Mouse (Mus musculus) forebrain, embryonic 11.5 days (tissue): Measurements from ENCODE around the gene Cisd1. TPM values are rescaled to one million over a fixed set of nuclear protein-coding genes. Genes with fewer than 3 reads are reported as not detected.
"Not testable (repeated sequence)": the region's sequence is repeated elsewhere in the genome, so short reads cannot be mapped to it uniquely, and the experiment has no call there.

ENCODE experiments used
- ATAC-seq: fragments of 200-750 bp; cut with Nextera tagmentation; replicated peaks from 2 replicates; pipeline ENCODE4 v1.8.0; 2017; ENCODE audit warnings: moderate TSS enrichment; ENCODE audit not compliant: low FRiP score
- DNase-seq: peaks from one replicate; pipeline ENCODE4 v3.0.0-alpha.2; 2017; ENCODE audit warnings: low spot score
- H3K27ac ChIP-seq: fragments of 300-500 bp; sonication (generic); 2 replicates; pipeline ENCODE4 v1.5.1; 2014; ENCODE audit warnings: low read depth, low read length
- H3K27me3 ChIP-seq: fragments of 300-500 bp; sonication (generic); 2 replicates; pipeline ENCODE4 v1.6.1; 2014; ENCODE audit warnings: mild to moderate bottlenecking, low read length, mixed read lengths; ENCODE audit not compliant: control insufficient read depth, insufficient read depth
- H3K36me3 ChIP-seq: fragments of 300-500 bp; sonication (generic); 2 replicates; pipeline ENCODE4 v1.6.1; 2014; ENCODE audit warnings: mild to moderate bottlenecking, low read length, moderate library complexity, mixed read lengths; ENCODE audit not compliant: control insufficient read depth, insufficient read depth
- H3K4me1 ChIP-seq: fragments of 300-500 bp; sonication (generic); replicated peaks from 2 replicates; pipeline ENCODE4 v1.6.1; 2014; ENCODE audit warnings: low read length, mixed read lengths; ENCODE audit not compliant: control insufficient read depth, insufficient read depth
- H3K4me2 ChIP-seq: fragments of 300-500 bp; sonication (generic); 2 replicates; pipeline ENCODE4 v1.6.1; 2014; ENCODE audit warnings: low read depth, mild to moderate bottlenecking, low read length, moderate library complexity, mixed read lengths; ENCODE audit not compliant: severe bottlenecking
- H3K4me3 ChIP-seq: fragments of 300-500 bp; sonication (generic); 2 replicates; pipeline ENCODE4 v1.5.1; 2014; ENCODE audit warnings: low read depth, low read length
- H3K9ac ChIP-seq: fragments of 300-500 bp; sonication (generic); 2 replicates; pipeline ENCODE4 v1.6.1; 2014; ENCODE audit warnings: low read length
- H3K9me3 ChIP-seq: fragments of 300-500 bp; sonication (generic); 2 replicates; pipeline ENCODE4 v1.6.1; 2016; ENCODE audit warnings: low read length, mixed read lengths; ENCODE audit not compliant: control insufficient read depth
- WGBS: fragments of 180-500 bp; shearing (Covaris S2); extraction: QIAGEN DNeasy Blood & Tissue Kit; methylation state at CpG from one replicate; pipeline ENCODE4 v1.1.7; 2014; 5-methylcytosine and 5-hydroxymethylcytosine counted together
- polyA plus RNA-seq: library from polyadenylated mRNA; unstranded; fragments of >200 nt; fragmentation: Nextera tagmentation; extraction: Ambion mirVana; gene quantifications from 2 replicates; pipeline ENCODE4 v1.2.1, GENCODE M21; 2014

Gene Cisd1
- 137 and 139 TPM in 2 replicates for polyA plus RNA-seq

GRCm38 (mm10) chr10:71344579-71345143 lies at the start of gene Cisd1:
Gene Cisd1, minus strand, starts transcription at chr10:71344954.
- Histone ChIP-seq H3K27ac (no peak within 1 kb of the TSS), H3K27me3 (no peaks in the 10 kb centered on the region), H3K9me3 (no peaks in the 10 kb centered on the region), H3K4me3 (peak within 1 kb of the TSS; percentile 76), H3K4me2 (peak within 1 kb of the TSS; percentile 72), H3K36me3 (no peaks in the 10 kb centered on the region), H3K9ac (peak within 1 kb of the TSS; percentile 82), H3K4me1 (peaks cover 2% of the 10 kb centered on the region; the same call in 1 of the 2 replicates)
- ATAC-seq (peak; percentile 77), DNase-seq (peak; percentile 97)
- under 1% methylated on average over 59 of the region's 60 CpGs for WGBS

DNA sequence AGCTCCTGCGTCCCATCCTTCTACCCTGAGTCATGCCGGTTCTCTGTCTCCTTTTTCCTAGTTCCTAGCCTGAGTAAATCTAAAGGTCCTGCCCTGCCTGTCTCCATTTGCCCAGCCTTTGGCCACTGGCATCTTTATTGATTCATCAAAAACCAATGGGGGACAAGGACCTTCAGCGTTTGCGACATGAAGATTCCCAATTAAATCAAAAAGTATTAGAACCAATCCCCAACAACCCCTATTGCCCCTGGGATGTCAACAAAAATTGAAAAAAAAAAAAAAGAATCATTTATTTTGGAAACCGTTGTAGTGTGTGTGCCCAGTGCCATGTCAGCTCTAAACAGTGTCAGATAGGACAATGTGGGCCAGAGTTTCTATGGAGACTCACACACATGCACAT lies 44.6 kb upstream of the Cisd1 start:
- no peak for ATAC-seq
- no peaks in the 10 kb centered on the region for H3K4me1 ChIP-seq
- no peaks in the 10 kb centered on the region for H3K9me3 ChIP-seq
- H3K27me3 ChIP-seq: no peaks in the 10 kb centered on the region
- H3K36me3 ChIP-seq: no peaks in the 10 kb centered on the region
- H3K27ac ChIP-seq: no peak overlapping the region
- no peak overlapping the region for H3K4me2 ChIP-seq
- H3K4me3 ChIP-seq: no peak overlapping the region
- 89% methylated on average over 5 of the region's 5 CpGs for WGBS
- DNase-seq: no peak
- no peak overlapping the region for H3K9ac ChIP-seq

DNA sequence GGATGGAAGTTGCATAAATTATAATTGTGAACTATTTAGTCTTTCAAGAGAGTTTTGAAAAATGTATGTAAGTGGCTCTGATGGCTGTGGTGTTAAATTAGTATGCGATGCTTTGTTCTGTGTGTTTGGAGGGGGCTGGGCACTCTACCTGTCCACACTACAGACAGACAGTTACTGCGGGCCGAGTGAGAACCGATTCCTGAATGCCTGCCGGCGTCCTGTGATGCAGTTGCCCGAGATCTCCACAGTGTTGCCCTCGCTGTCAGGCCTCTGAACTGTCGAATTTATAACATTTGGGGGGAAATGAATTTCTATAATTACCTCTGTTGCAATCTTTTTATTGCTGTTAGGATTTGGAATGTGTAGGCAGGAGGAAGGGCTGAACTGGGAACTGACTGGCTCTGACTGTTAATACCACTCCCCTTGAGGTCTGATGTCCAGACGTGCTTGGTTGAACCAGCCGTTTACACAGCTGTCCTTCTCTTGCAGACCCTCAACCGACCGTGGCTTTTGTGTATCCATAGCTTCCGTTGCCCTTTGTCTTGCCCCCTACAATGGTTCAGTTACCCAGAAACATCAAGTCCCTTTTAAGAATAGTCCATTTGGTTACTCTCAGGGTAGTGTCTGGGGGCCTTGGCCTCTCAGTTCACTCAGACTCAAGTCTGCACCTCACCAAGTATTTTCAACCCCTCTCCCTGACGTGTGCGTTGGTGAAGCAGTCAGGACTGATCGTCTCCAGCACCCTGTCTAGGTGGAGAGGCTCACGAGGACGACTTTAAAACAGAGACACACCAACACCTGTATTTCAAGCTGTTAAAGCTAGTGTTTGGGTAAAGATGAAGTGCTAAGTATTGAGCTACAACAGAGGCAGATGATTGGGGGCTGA lies 39.6 kb upstream of the Cisd1 start:
- no peak overlapping the region for H3K4me2 ChIP-seq
- H3K27me3 ChIP-seq: no peaks in the 10 kb centered on the region
- H3K9ac ChIP-seq: no peak overlapping the region
- no peak overlapping the region for H3K4me3 ChIP-seq
- DNase-seq (no peak), ATAC-seq (no peak)
- H3K36me3 ChIP-seq: no peaks in the 10 kb centered on the region
- H3K9me3 ChIP-seq: no peaks in the 10 kb centered on the region
- WGBS: 81% methylated on average over 19 of the region's 19 CpGs
- H3K27ac ChIP-seq: no peak overlapping the region
- H3K4me1 ChIP-seq: no peaks in the 10 kb centered on the region

GRCm38 (mm10) chr10:71383552-71383924 lies 38.8 kb upstream of the Cisd1 start:
- H3K4me1 ChIP-seq, H3K9me3 ChIP-seq, H3K27me3 ChIP-seq, H3K36me3 ChIP-seq, DNase-seq, H3K27ac ChIP-seq, H3K9ac ChIP-seq, H3K4me3 ChIP-seq, H3K4me2 ChIP-seq, ATAC-seq: not testable (repeated sequence)
- WGBS: 86% methylated on average over 6 of the region's 6 CpGs

- H3K36me3 ChIP-seq: no peaks in the 10 kb centered on the region; the same call in 1 of the 2 replicates
- H3K9ac ChIP-seq: no peak overlapping the region
- no peak overlapping the region for H3K27ac ChIP-seq
- H3K4me1 ChIP-seq: no peaks in the 10 kb centered on the region
- no peak overlapping the region for H3K4me2 ChIP-seq
- no peaks in the 10 kb centered on the region for H3K27me3 ChIP-seq
- no peak for ATAC-seq
- no peaks in the 10 kb centered on the region for H3K9me3 ChIP-seq
- no peak overlapping the region for H3K4me3 ChIP-seq
- no peak for DNase-seq
- 89% methylated on average over 8 of the region's 8 CpGs for WGBS
Observed at GRCm38 (mm10) chr10:71382858-71383551, 38.3 kb upstream of the Cisd1 start.

DNA sequence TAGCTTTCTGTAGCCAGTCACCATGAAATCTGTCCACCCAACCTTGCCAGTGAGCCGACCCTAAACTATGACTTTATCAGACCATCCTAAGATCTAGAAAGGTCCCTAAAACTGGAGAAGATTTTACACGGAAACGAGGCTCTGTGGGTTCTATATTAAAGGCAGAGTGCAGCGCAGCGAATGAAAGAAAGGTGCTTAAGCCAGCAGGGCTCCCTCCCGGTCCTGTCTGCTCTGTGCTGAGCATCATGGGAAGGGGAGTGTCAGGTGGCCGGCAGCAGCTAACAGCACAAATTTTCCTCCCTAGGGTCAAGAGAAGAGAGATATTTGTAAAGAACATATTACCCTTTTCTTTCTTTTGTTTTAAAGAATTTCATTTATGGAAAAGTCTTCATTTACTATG lies 37.4 kb upstream of the Cisd1 start:
- H3K9ac ChIP-seq: no peak overlapping the region
- H3K4me3 ChIP-seq: no peak overlapping the region
- 84% methylated on average over 7 of the region's 7 CpGs for WGBS
- H3K9me3 ChIP-seq: no peaks in the 10 kb centered on the region
- ATAC-seq: no peak
- no peaks in the 10 kb centered on the region; the same call in 1 of the 2 replicates for H3K36me3 ChIP-seq
- H3K4me2 ChIP-seq: no peak overlapping the region
- H3K4me1 ChIP-seq: no peaks in the 10 kb centered on the region
- no peaks in the 10 kb centered on the region for H3K27me3 ChIP-seq
- no peak for DNase-seq
- no peak overlapping the region for H3K27ac ChIP-seq

DNA sequence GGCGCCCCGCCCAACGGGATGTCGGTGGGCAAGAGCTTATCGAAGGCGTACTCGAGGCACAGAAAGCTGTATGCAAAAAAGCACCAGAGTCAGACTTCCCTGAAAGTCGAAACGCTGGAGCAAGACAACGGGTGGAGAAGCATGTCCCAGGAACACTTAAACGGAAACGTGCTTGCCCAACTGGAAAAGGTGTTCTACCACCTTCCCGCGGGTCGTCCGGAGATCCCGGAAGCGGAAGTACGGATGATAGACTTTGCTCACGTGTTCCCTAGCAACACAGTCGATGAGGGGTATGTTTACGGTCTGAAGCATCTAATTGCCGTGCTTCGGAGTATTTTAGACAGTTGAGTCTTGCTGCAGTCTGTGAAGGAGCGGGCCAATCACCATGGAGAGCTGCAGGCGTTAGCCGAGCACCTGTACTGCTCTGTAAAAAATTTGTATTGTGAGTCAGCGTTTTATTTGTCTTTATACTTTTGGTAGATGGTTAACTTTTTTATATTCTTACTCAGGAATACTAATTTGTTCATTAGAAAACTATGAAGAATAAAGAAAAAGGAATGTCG lies 36.8 kb upstream of the Cisd1 start:
- no peak overlapping the region for H3K4me2 ChIP-seq
- no peak overlapping the region for H3K4me3 ChIP-seq
- no peaks in the 10 kb centered on the region; the same call in 1 of the 2 replicates for H3K36me3 ChIP-seq
- H3K9ac ChIP-seq: no peak overlapping the region
- ATAC-seq: no peak
- DNase-seq: no peak
- H3K4me1 ChIP-seq: no peaks in the 10 kb centered on the region
- H3K9me3 ChIP-seq: no peaks in the 10 kb centered on the region
- 92% methylated on average over 29 of the region's 29 CpGs for WGBS
- no peak overlapping the region for H3K27ac ChIP-seq
- H3K27me3 ChIP-seq: no peaks in the 10 kb centered on the region

DNA sequence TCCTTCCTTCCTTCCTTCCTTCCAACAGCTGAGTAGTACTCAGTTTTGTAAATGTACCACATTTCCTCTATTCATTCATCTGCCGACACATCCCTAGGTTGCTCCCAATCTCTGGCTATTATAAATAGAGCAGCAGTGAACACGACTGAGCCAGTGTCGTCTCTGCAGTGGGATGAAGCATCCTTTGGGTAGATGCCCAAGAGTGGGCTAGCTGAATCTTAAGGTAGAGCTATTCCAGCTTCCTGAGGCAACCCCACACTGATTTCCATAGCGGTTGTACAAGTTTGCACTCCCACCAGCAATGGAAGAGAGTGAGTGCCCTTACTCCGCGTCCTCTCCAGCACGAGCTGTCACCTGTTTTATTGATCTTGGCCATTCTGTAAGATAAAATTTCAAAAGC lies 35.7 kb upstream of the Cisd1 start:
- Histone ChIP-seq H3K36me3 (no peaks in the 10 kb centered on the region; the same call in 1 of the 2 replicates), H3K27me3 (no peaks in the 10 kb centered on the region), H3K9ac (no peak overlapping the region), H3K4me2 (no peak overlapping the region), H3K9me3 (no peaks in the 10 kb centered on the region), H3K4me1 (no peaks in the 10 kb centered on the region), H3K27ac (no peak overlapping the region), H3K4me3 (no peak overlapping the region)
- DNase-seq: no peak
- no peak for ATAC-seq
- WGBS: 98% methylated on average over 7 of the region's 7 CpGs
